In the genomic region with DNA sequence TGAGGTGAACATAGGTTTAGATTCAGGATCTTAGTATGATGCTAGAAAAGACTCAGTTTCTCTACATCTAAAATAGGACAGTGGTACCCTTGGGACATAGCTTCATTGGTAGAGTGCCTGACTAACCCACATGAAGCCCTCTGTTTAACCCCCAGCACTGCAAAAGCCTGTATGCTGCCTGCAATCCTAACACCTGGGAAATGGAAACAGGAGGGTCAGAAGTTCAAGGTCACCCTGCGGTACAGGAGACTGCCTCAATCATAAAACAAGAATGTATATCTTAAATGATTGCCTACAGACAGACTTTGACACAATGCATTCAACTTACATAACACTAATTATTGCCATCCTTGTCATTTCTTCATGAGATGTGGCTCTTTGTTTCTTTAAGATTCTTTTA, we compare ENCODE assay signal across 11 mouse cellular contexts.
"Had no signal": no experiment of that assay in that cellular context is flagged by ENCODE, and none has a peak within 500 bp of the region (broad histone marks: within the 10 kb centered on the region; RNA-seq: fewer than 3 reads in every experiment).

No protein-coding gene starts in this region.

- DNase-seq: left cerebral cortex, postnatal 4 days; liver; liver, embryonic 13.5 days; liver, postnatal 0 days; lung, adult 18-20 months; lung, adult 2 months; lung, embryonic 14.5 days; lung, postnatal 10 days; lung, postnatal 14 days; lung, postnatal 36 days; lung, postnatal 4 days had no signal
